Mouse (Mus musculus) neural tube, embryonic 12.5 days (tissue): ENCODE measurements around the gene Smg5. TPM values are rescaled to one million over a fixed set of nuclear protein-coding genes. Genes with fewer than 3 reads are reported as not detected.

ENCODE experiments used
- ATAC-seq: fragments of 200-750 bp; cut with Nextera tagmentation; 2 replicates; pipeline ENCODE4 v1.8.0; 2017; ENCODE audit warnings: low read depth, mild to moderate bottlenecking, moderate TSS enrichment, moderate library complexity; ENCODE audit not compliant: low FRiP score
- H3K27ac ChIP-seq: fragments of 300-500 bp; sonication (generic); 2 replicates; pipeline ENCODE4 v1.5.1; 2016
- H3K27me3 ChIP-seq: fragments of 300-500 bp; sonication (generic); replicated peaks from 2 replicates; pipeline ENCODE4 v1.6.1; 2016; ENCODE audit warnings: mild to moderate bottlenecking
- H3K36me3 ChIP-seq: fragments of 300-500 bp; sonication (generic); 2 replicates; pipeline ENCODE4 v1.6.1; 2016; ENCODE audit warnings: mild to moderate bottlenecking
- H3K4me1 ChIP-seq: fragments of 300-500 bp; sonication (generic); 2 replicates; pipeline ENCODE4 v1.6.1; 2016
- H3K4me2 ChIP-seq: fragments of 300-500 bp; sonication (generic); replicated peaks from 2 replicates; pipeline ENCODE4 v1.6.1; 2016; ENCODE audit warnings: mild to moderate bottlenecking
- H3K4me3 ChIP-seq: fragments of 300-500 bp; sonication (generic); 2 replicates; pipeline ENCODE4 v1.5.1; 2016
- H3K9ac ChIP-seq: fragments of 300-500 bp; sonication (generic); 2 replicates; pipeline ENCODE4 v1.6.1; 2016; ENCODE audit warnings: mild to moderate bottlenecking
- H3K9me3 ChIP-seq: fragments of 300-500 bp; sonication (generic); 2 replicates; pipeline ENCODE4 v1.6.1; 2016; ENCODE audit warnings: mild to moderate bottlenecking
- WGBS: fragments of 180-500 bp; shearing (Covaris S2); methylation state at CpG from one replicate; pipeline ENCODE4 v1.1.7; 2016; 5-methylcytosine and 5-hydroxymethylcytosine counted together
- polyA plus RNA-seq: library from polyadenylated mRNA; unstranded; fragments of >200 nt; fragmentation: Nextera tagmentation; extraction: Ambion mirVana; gene quantifications from 2 replicates; pipeline ENCODE4 v1.2.1, GENCODE M21; 2016

Smg5 gene
- polyA plus RNA-seq, 1 experiment from 2014 or later: 78.4 TPM

GRCm38 (mm10) chr3:88409741-88410644 lies 73.9 kb downstream of the Smg5 start, which contains the start of gene Pmf1:
TSS of gene Pmf1 (minus strand) at chr3:88410331.
- peaks cover 20% of the 10 kb centered on the region for H3K4me1 ChIP-seq
- peak; percentile 93 for ATAC-seq
- H3K27ac ChIP-seq: peak within 1 kb of the TSS; percentile 70; the same call in 1 of the 2 replicates
- H3K4me2 ChIP-seq: peak within 1 kb of the TSS; percentile 72
- WGBS: under 1% methylated on average over 54 of the region's 54 CpGs
- H3K27me3 ChIP-seq: no peaks in the 10 kb centered on the region
- no peaks in the 10 kb centered on the region for H3K9me3 ChIP-seq
- peak within 1 kb of the TSS; percentile 70 for H3K4me3 ChIP-seq
- H3K9ac ChIP-seq: peak within 1 kb of the TSS; percentile 84
- peaks cover 25% of the 10 kb centered on the region for H3K36me3 ChIP-seq

- Histone ChIP-seq H3K9ac (peak overlapping the region; percentile 84; the same call in 1 of the 2 replicates), H3K36me3 (peaks cover 32% of the 10 kb centered on the region), H3K4me2 (peak overlapping the region; percentile 72), H3K4me3 (peak overlapping the region; percentile 70), H3K27ac (no peak overlapping the region), H3K4me1 (peaks cover 20% of the 10 kb centered on the region), H3K9me3 (no peaks in the 10 kb centered on the region), H3K27me3 (no peaks in the 10 kb centered on the region)
- WGBS: 28% methylated on average over 7 of the region's 7 CpGs
- ATAC-seq: no peak
Measured at GRCm38 (mm10) chr3:88410645-88411031, 74.6 kb downstream of the Smg5 start.

- Histone ChIP-seq H3K4me2 (no peak overlapping the region), H3K4me1 (peaks cover 20% of the 10 kb centered on the region), H3K27ac (no peak overlapping the region), H3K9ac (no peak overlapping the region), H3K36me3 (peaks cover 39% of the 10 kb centered on the region), H3K4me3 (no peak overlapping the region), H3K9me3 (no peaks in the 10 kb centered on the region), H3K27me3 (no peaks in the 10 kb centered on the region)
- ATAC-seq: no peak
- WGBS: 92% methylated on average over 4 of the region's 4 CpGs
Measured at GRCm38 (mm10) chr3:88411681-88412080, 75.6 kb downstream of the Smg5 start.

Other genes starting within 250 kb of the Smg5 start
- 17.6 and 19.8 TPM in 2 replicates for gene Mef2d, start 193.9 kb upstream of the Smg5 start, polyA plus RNA-seq
- 0.32 and 0.79 TPM in 2 replicates for gene Rhbg, start 81.6 kb upstream of the Smg5 start, polyA plus RNA-seq
- 0.27 TPM in 1 of 2 replicates, not detected in the other for gene Gm38392, start 49.0 kb upstream of the Smg5 start, polyA plus RNA-seq
- 9.4 and 12.9 TPM in 2 replicates for gene Tsacc, start 39.3 kb upstream of the Smg5 start, polyA plus RNA-seq
- gene Cct3, start 39.1 kb upstream of the Smg5 start, polyA plus RNA-seq: 593 and 606 TPM in 2 replicates
- 116 and 131 TPM in 2 replicates for gene Glmp, start 11.2 kb upstream of the Smg5 start, polyA plus RNA-seq
- 1.6 and 2.0 TPM in 2 replicates for gene Tmem79, start 112 bp upstream of the Smg5 start, polyA plus RNA-seq
- 2.0 and 2.3 TPM in 2 replicates for gene Paqr6, start 28.3 kb downstream of the Smg5 start, polyA plus RNA-seq
- gene Bglap3, start 36.5 kb downstream of the Smg5 start, polyA plus RNA-seq: not detected in 2 replicates
- gene Bglap2, start 42.4 kb downstream of the Smg5 start, polyA plus RNA-seq: not detected in 2 replicates
- not detected in 2 replicates for gene Bglap, start 48.2 kb downstream of the Smg5 start, polyA plus RNA-seq
- 75.9 and 79.7 TPM in 2 replicates for gene Pmf1, start 74.1 kb downstream of the Smg5 start, polyA plus RNA-seq
- 24.1 and 28.0 TPM in 2 replicates for gene Slc25a44, start 88.9 kb downstream of the Smg5 start, polyA plus RNA-seq
- 13.6 and 15.3 TPM in 2 replicates for gene Sema4a, start 124.9 kb downstream of the Smg5 start, polyA plus RNA-seq
- gene Lmna, start 173.7 kb downstream of the Smg5 start, polyA plus RNA-seq: 27.6 and 27.9 TPM in 2 replicates
- 41.9 and 43.3 TPM in 2 replicates for gene Mex3a, start 196.1 kb downstream of the Smg5 start, polyA plus RNA-seq
- 0.29 and 0.57 TPM in 2 replicates for gene Rab25, start 212.0 kb downstream of the Smg5 start, polyA plus RNA-seq
- 143 and 145 TPM in 2 replicates for gene Lamtor2, start 216.8 kb downstream of the Smg5 start, polyA plus RNA-seq
- gene Ubqln4, start 217.5 kb downstream of the Smg5 start, polyA plus RNA-seq: 60.0 and 61.6 TPM in 2 replicates
- 149 and 157 TPM in 2 replicates for gene Ssr2, start 239.6 kb downstream of the Smg5 start, polyA plus RNA-seq